Mouse (Mus musculus) embryonic fibroblast, embryonic 13.5 days (primary cell): Measurements from ENCODE around the gene Ppm1h.

Source experiments
- CTCF ChIP-seq: IDR thresholded peaks from 2 replicates; pipeline ENCODE4 v1.5.1; 2011; ENCODE audit warnings: mild to moderate bottlenecking, control low read depth, low read length, moderate library complexity, borderline replicate concordance; ENCODE audit not compliant: insufficient read depth
- POLR2A ChIP-seq: IDR thresholded peaks from 2 replicates; pipeline ENCODE4 v1.6.1; 2011; ENCODE audit warnings: low read depth, mild to moderate bottlenecking, control low read depth, low read length, moderate library complexity

DNA sequence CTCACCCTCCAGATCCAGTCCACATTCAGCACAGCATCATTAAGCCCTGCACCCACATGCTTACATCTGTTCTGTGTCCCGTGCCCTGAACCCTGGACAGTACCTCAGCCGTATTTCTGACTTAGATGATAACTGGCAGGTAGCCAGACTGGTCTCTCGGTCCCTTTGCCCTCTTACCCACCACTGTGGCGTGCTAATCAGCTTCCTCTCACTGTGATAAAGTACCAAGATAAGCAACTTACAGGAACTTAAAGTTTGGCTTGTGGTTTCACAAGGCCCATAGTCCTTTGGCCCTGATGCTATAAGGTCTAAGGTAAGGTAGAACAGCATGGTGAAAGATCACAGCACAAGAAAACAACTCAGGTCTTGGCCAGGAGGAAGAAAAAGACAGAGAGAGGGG lies 48.7 kb downstream of the Ppm1h start:
- TF ChIP-seq CTCF (no peak), POLR2A (no peak)
